Mouse (Mus musculus) limb, embryonic 10.5 days (tissue): Measurements from ENCODE around the gene Spo11. TPM values are rescaled to one million over a fixed set of nuclear protein-coding genes. Genes with fewer than 3 reads are reported as not detected.
A peak's percentile ranks its signal among the peaks of the same experiment; 100 is the strongest.

Experiments
- DNase-seq: peaks from one replicate; pipeline ENCODE4 v3.0.0-alpha.2; 2017; ENCODE audit warnings: low spot score
- H3K27ac ChIP-seq: fragments of 300-500 bp; sonication (generic); 2 replicates; pipeline ENCODE4 v1.5.1; 2016; ENCODE audit warnings: mild to moderate bottlenecking
- H3K27me3 ChIP-seq: fragments of 300-500 bp; sonication (generic); 2 replicates; pipeline ENCODE4 v1.6.1; 2016; ENCODE audit warnings: low read depth, mild to moderate bottlenecking; ENCODE audit not compliant: poor library complexity, severe bottlenecking
- H3K36me3 ChIP-seq: fragments of 300-500 bp; sonication (generic); 2 replicates; pipeline ENCODE4 v1.6.1; 2016; ENCODE audit warnings: mild to moderate bottlenecking, moderate library complexity
- H3K4me1 ChIP-seq: fragments of 300-500 bp; sonication (generic); 2 replicates; pipeline ENCODE4 v1.6.1; 2016
- H3K4me3 ChIP-seq: fragments of 300-500 bp; sonication (generic); 2 replicates; pipeline ENCODE4 v1.5.1; 2016; ENCODE audit warnings: mild to moderate bottlenecking, moderate library complexity
- H3K9me3 ChIP-seq: fragments of 300-500 bp; sonication (generic); replicated peaks from 2 replicates; pipeline ENCODE4 v1.6.1; 2016; ENCODE audit warnings: mild to moderate bottlenecking
- WGBS: fragments of 180-500 bp; shearing (Covaris S2); methylation state at CpG from one replicate; pipeline ENCODE4 v1.1.7; 2016; 5-methylcytosine and 5-hydroxymethylcytosine counted together
- polyA plus RNA-seq: library from polyadenylated mRNA; unstranded; fragments of >200 nt; fragmentation: Nextera tagmentation; extraction: Ambion mirVana; gene quantifications from 2 replicates; pipeline ENCODE4 v1.2.1, GENCODE M21; 2016

The Spo11 gene
- polyA plus RNA-seq, 1 experiment from 2014 or later = 0.79 TPM

- Histone ChIP-seq H3K4me3 (no peak overlapping the region), H3K27ac (no peak overlapping the region), H3K27me3 (no peaks in the 10 kb centered on the region), H3K36me3 (peaks cover 100% of the 10 kb centered on the region), H3K9me3 (no peaks in the 10 kb centered on the region), H3K4me1 (peaks cover 17% of the 10 kb centered on the region)
- no peak for DNase-seq
- 80% methylated on average over 12 of the region's 12 CpGs for WGBS
Observed at GRCm38 (mm10) chr2:173030591-173031338, 53.3 kb downstream of the Spo11 start.

- peaks cover 79% of the 10 kb centered on the region for H3K36me3 ChIP-seq
- 0 out of 2 replicates have a peak, but pooled peaks cover 5% of the 10 kb centered on the region for H3K4me1 ChIP-seq
- H3K4me3 ChIP-seq = no peak overlapping the region
- no peak for DNase-seq
- no peaks in the 10 kb centered on the region for H3K27me3 ChIP-seq
- 94% methylated on average over 13 of the region's 13 CpGs for WGBS
- no peaks in the 10 kb centered on the region for H3K9me3 ChIP-seq
- no peak overlapping the region for H3K27ac ChIP-seq
Observed at GRCm38 (mm10) chr2:173033531-173033930, 56.0 kb downstream of the Spo11 start.

GRCm38 (mm10) chr2:173034998-173035397 lies 57.5 kb downstream of the Spo11 start:
- no peaks in the 10 kb centered on the region for H3K27me3 ChIP-seq
- no peak overlapping the region for H3K27ac ChIP-seq
- peaks cover 64% of the 10 kb centered on the region for H3K36me3 ChIP-seq
- no peak for DNase-seq
- H3K4me3 ChIP-seq = no peak overlapping the region
- no peaks in the 10 kb centered on the region for H3K9me3 ChIP-seq
- 55% methylated on average over 4 of the region's 4 CpGs for WGBS
- H3K4me1 ChIP-seq = 0 out of 2 replicates have a peak, but pooled peaks cover 2% of the 10 kb centered on the region

- H3K9me3 ChIP-seq = no peaks in the 10 kb centered on the region
- DNase-seq = no peak
- WGBS = 95% methylated on average over 5 of the region's 5 CpGs
- 0 out of 2 replicates have a peak, but pooled peaks cover 2% of the 10 kb centered on the region for H3K4me1 ChIP-seq
- no peaks in the 10 kb centered on the region for H3K27me3 ChIP-seq
- no peak overlapping the region for H3K4me3 ChIP-seq
- H3K36me3 ChIP-seq = peaks cover 58% of the 10 kb centered on the region
- no peak overlapping the region for H3K27ac ChIP-seq
Observed at GRCm38 (mm10) chr2:173035653-173036052, 58.2 kb downstream of the Spo11 start.

DNA sequence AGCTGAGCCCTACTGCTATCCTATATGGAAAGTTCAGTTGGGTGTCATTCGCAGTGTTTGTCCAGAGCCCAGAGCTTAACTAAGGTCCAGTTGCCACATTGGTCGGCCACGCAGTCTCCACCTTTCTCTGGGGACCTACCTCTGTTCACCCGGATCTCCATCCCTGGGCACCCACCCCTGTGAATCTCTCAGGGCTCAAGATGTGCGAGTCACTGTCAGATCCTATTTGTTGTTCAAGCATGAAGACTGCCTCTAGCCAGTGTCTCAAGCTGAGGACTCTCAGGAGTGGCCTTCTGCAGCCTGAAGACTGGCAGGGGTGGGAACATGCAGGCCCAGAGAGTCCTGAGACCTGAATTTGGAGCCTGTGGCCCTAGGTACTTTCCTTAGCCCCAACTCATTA lies 58.6 kb downstream of the Spo11 start:
- no peak for DNase-seq
- peak overlapping the region; percentile 50; the same call in 1 of the 2 replicates for H3K27ac ChIP-seq
- H3K9me3 ChIP-seq = no peaks in the 10 kb centered on the region
- 88% methylated on average over 5 of the region's 5 CpGs for WGBS
- H3K4me3 ChIP-seq = no peak overlapping the region
- H3K4me1 ChIP-seq = 0 out of 2 replicates have a peak, but pooled peaks cover 2% of the 10 kb centered on the region
- H3K36me3 ChIP-seq = peaks cover 54% of the 10 kb centered on the region
- H3K27me3 ChIP-seq = no peaks in the 10 kb centered on the region

GRCm38 (mm10) chr2:173036611-173037010 lies 59.1 kb downstream of the Spo11 start:
- no peaks in the 10 kb centered on the region for H3K27me3 ChIP-seq
- 59% methylated on average over 4 of the region's 4 CpGs for WGBS
- DNase-seq = no peak
- peaks cover 48% of the 10 kb centered on the region for H3K36me3 ChIP-seq
- H3K4me3 ChIP-seq = no peak overlapping the region
- H3K4me1 ChIP-seq = 0 out of 2 replicates have a peak, but pooled peaks cover 5% of the 10 kb centered on the region
- 0 out of 2 replicates have a peak overlapping the region, but pooled peaks have one; percentile 42 for H3K27ac ChIP-seq
- no peaks in the 10 kb centered on the region for H3K9me3 ChIP-seq

- H3K27ac ChIP-seq = no peak overlapping the region
- H3K4me1 ChIP-seq = 0 out of 2 replicates have a peak, but pooled peaks cover 5% of the 10 kb centered on the region
- 77% methylated on average over 5 of the region's 5 CpGs for WGBS
- H3K4me3 ChIP-seq = no peak overlapping the region
- H3K36me3 ChIP-seq = peaks cover 41% of the 10 kb centered on the region
- no peaks in the 10 kb centered on the region for H3K27me3 ChIP-seq
- H3K9me3 ChIP-seq = no peaks in the 10 kb centered on the region
- DNase-seq = no peak
Observed at GRCm38 (mm10) chr2:173037347-173037746, 59.8 kb downstream of the Spo11 start.

DNA sequence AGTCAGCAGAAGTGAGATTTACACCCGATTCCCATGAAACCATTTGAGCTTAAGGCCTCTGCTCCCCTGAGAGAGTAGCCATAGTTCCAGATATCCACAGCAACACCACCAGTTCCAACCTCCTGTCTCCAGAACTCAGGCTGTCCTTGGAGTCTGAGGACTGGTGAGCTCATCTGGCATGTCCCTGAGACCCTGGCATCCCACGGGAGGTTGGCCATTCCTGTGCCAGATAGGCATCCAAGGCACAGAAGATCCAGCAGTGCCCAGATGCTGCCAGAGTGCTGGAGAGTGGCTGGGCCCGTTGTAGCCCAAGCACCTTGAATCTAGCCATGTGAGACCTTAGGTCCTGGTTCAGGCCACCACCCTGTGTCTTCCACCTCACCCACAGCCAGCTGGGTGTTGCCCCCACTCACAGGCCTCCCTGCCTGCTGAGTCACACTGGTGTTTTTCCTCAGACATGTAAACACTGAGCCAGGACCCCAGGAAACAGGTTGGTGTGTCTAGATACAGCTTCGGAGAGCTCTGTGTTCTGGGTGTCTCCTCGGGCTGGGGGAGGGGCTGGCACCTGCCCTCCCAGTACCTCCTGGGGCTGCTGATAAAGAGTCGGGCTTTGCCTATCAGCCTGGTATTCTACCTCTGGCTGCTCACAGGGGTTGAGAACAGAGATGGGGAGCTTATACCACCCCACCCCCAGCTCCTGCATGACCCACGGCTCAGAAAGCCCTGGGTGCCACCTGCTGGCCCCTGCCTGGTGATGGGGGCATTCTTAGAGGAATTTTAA lies 60.5 kb downstream of the Spo11 start:
- H3K4me1 ChIP-seq = peaks cover 10% of the 10 kb centered on the region; the same call in 1 of the 2 replicates
- peaks cover 34% of the 10 kb centered on the region for H3K36me3 ChIP-seq
- H3K27me3 ChIP-seq = no peaks in the 10 kb centered on the region
- no peak overlapping the region for H3K27ac ChIP-seq
- WGBS = 85% methylated on average over 7 of the region's 7 CpGs
- no peak for DNase-seq
- H3K9me3 ChIP-seq = no peaks in the 10 kb centered on the region
- H3K4me3 ChIP-seq = no peak overlapping the region

DNA sequence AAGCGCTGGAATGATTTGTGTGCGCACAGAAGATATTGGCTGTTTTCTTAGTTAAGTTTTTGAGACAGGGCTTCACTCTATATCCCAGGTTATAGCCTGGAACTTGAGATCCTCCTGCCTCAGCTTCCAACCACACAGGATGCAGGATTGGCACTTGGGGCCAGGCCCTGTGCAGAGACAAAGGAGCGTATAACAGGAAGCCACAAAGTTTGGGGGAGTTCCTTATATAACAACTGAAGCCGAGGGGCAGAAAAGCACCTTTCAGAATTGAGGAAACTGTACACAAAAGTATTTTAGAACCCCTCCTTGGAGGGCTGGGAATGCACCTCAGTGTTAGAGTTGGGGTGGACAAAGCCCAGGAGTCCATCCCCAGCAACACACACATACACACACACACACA lies 61.5 kb downstream of the Spo11 start:
- Histone ChIP-seq H3K9me3 (no peaks in the 10 kb centered on the region), H3K4me3 (no peak overlapping the region), H3K27ac (no peak overlapping the region), H3K36me3 (peaks cover 24% of the 10 kb centered on the region), H3K27me3 (no peaks in the 10 kb centered on the region), H3K4me1 (peaks cover 15% of the 10 kb centered on the region; the same call in 1 of the 2 replicates)
- 91% methylated on average over 4 of the region's 4 CpGs for WGBS
- DNase-seq = no peak

DNA sequence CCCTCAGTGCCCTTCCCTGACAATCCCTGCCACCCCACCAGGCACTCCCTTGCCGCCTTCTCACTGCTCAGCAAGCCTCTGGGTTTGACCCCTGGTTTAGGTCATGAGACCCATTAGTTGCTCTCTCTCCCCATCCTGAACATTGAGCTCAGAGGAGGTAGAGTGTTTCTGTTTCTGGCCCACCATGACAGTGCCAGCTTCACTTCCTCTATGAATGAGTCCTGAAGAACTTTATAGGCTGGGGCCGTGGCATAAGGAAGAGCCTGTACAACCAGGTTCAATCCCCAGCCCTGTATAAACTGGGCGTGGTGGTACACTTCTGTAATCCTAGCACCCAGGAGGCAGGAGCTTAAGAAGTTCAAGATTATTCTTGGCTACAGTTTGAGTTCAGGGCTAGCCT lies 63.3 kb downstream of the Spo11 start:
- H3K9me3 ChIP-seq = no peaks in the 10 kb centered on the region
- H3K4me3 ChIP-seq = no peak overlapping the region
- H3K27ac ChIP-seq = no peak overlapping the region
- 83% methylated on average over 3 of the region's 3 CpGs for WGBS
- peaks cover 17% of the 10 kb centered on the region; the same call in 1 of the 2 replicates for H3K4me1 ChIP-seq
- H3K27me3 ChIP-seq = no peaks in the 10 kb centered on the region
- no peak for DNase-seq
- H3K36me3 ChIP-seq = peaks cover 6% of the 10 kb centered on the region; the same call in 1 of the 2 replicates

- WGBS = 71% methylated on average over 5 of the region's 5 CpGs
- Histone ChIP-seq H3K36me3 (0 out of 2 replicates have a peak, but pooled peaks cover 3% of the 10 kb centered on the region), H3K27me3 (no peaks in the 10 kb centered on the region), H3K4me3 (no peak overlapping the region), H3K27ac (no peak overlapping the region), H3K9me3 (no peaks in the 10 kb centered on the region), H3K4me1 (peaks cover 18% of the 10 kb centered on the region)
- no peak for DNase-seq
Observed at GRCm38 (mm10) chr2:173041242-173041641, 63.7 kb downstream of the Spo11 start.

DNA sequence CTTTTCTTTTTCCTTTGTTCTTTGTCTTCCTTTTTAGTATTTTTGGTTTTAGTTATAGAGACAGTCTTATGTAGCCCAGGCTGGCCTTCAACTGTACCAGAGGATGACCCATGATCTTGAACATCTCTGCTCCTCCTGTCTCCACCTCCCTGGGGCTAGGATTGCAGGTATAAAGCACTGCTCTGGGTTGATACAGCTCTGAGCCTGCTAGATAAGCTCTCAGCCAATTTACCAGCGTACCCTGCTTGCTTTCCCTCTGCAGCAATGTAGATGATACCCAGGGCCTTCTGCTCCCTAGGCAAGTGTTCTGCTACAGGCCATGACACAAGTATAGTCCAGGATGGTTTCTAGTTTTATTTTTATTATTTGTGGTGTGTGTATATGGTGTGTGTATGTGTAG lies 64.4 kb downstream of the Spo11 start:
- no peaks in the 10 kb centered on the region for H3K9me3 ChIP-seq
- DNase-seq = no peak
- no peaks in the 10 kb centered on the region for H3K36me3 ChIP-seq
- WGBS = 89% methylated on average over 1 of the region's 1 CpGs
- no peak overlapping the region for H3K4me3 ChIP-seq
- H3K27ac ChIP-seq = no peak overlapping the region
- H3K4me1 ChIP-seq = peaks cover 22% of the 10 kb centered on the region
- H3K27me3 ChIP-seq = no peaks in the 10 kb centered on the region
